Mouse (Mus musculus): ENCODE measurements at regions not wholly inside any gene's neighbourhood (a gene's known extent, or its start where the extent isn't known, plus 50 kb on each side); places are given as distances from the start of the nearest gene placed in this dataset.
"Not testable (repeated sequence)": the region's sequence is repeated elsewhere in the genome, so short reads cannot be mapped to it uniquely, and the experiment has no call there.

DNA sequence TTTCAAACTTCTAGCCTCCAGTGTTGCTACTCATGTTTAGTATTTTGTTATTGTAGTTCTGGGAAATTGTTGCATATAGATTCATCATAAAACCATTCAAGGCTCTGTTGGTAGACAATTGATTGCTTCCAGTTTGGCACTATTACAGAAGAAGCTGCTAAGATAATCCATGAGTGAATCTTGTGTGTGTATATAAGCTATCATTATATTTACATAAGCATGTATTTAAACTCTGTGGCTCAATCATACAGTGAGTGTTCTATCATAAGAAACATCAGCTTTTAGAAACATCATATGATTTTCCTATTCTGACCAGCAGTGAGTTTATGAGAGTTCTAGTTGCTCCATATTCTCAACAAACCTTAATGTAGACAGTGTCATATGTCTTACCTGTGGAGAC is 397.7 kb upstream of the Tbl1xr1 start:
- DNase-seq (ENCODE audit: low spot score) (no peak), ATAC-seq (ENCODE audit: low FRiP score, low TSS enrichment) (no peak)
- Histone ChIP-seq H3K36me3 (ENCODE audit: control insufficient read depth, insufficient read depth, low read length) (no peaks in the 10 kb centered on the region), H3K27me3 (ENCODE audit: control insufficient read depth, insufficient read depth, low read length) (no peaks in the 10 kb centered on the region), H3K4me1 (replicated peaks; ENCODE audit: control insufficient read depth, insufficient read depth) (no peaks in the 10 kb centered on the region), H3K27ac (replicated peaks) (no peak overlapping the region), H3K4me3 (ENCODE audit: low read depth, low read length) (no peak overlapping the region), H3K9ac (ENCODE audit: low read length) (no peak overlapping the region), H3K9me3 (ENCODE audit: control insufficient read depth, low read length) (no peaks in the 10 kb centered on the region), H3K4me2 (replicated peaks; ENCODE audit: low read depth) (no peak overlapping the region)
- TF ChIP-seq EP300 (optimal IDR thresholded peaks at IDR 0.05) (no peak), CTCF (IDR thresholded peaks at IDR 0.05; ENCODE audit: low read depth) (no peak)

DNA sequence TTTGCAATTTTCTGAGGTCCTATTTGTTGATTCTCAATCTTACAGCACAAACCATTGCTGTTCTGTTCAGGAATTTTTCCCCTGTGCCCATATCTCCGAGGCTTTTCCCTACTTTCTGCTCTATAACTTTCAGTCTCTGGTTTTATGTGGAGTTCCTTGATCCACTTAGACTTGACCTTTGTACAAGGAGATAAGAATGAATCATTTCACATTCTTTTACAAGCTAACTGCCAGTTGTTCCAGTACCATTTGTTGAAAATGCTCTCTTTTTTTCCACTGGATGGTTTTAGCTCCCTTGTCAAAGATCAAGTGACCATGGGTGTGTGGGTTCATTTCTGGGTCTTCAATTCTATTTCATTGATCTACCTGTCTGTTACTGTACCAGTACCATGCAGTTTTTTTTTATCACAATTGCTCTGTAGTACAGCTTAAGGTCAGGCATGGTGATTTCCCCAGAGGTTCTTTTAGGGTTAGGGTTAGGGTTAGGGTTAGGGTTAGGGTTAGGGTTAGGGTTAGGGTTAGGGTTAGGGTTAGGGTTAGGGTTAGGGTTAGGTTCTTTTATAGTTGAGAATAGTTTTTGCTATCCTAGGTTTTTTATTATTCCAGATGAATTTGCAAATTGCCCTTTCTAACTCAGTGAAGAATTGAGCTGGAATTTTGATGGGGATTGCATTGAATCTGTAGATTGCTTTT is 378.3 kb upstream of the Tbl1xr1 start:
- not testable (repeated sequence) for ATAC-seq (ENCODE audit: low FRiP score, low TSS enrichment); H3K4me3 ChIP-seq (ENCODE audit: low read depth, low read length); H3K4me2 ChIP-seq (replicated peaks; ENCODE audit: low read depth); H3K9ac ChIP-seq (ENCODE audit: low read length); H3K4me1 ChIP-seq (replicated peaks; ENCODE audit: control insufficient read depth, insufficient read depth); H3K27ac ChIP-seq (replicated peaks); DNase-seq (ENCODE audit: low spot score); H3K36me3 ChIP-seq (ENCODE audit: control insufficient read depth, insufficient read depth, low read length); H3K27me3 ChIP-seq (ENCODE audit: control insufficient read depth, insufficient read depth, low read length); H3K9me3 ChIP-seq (ENCODE audit: control insufficient read depth, low read length)
- 44% methylated on average over 1 of the region's 1 CpGs for WGBS

DNA sequence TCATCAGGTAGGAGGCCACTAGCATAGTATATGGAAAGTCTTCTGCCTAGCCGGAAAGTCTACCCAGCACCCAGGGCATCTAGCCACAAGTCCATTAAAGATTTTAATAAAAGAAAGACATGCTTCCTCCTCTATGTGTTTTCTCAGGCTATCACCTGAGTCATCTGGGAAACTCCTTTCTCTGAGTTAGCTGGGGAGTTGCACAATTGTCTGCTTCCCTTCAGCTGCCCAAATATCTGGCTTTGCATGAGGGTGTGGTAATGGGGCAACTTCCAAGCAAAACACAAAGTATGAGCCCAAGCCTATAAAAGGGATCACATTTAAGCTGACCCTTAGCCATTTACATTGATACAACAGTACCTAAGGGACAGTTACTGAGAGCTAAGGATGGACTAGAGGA is 376.9 kb upstream of the Tbl1xr1 start:
- WGBS = 58% methylated on average over 1 of the region's 1 CpGs
- no peaks in the 10 kb centered on the region for H3K4me1 ChIP-seq (replicated peaks; ENCODE audit: control insufficient read depth, insufficient read depth)
- no peak for ATAC-seq (ENCODE audit: low FRiP score, low TSS enrichment)

DNA sequence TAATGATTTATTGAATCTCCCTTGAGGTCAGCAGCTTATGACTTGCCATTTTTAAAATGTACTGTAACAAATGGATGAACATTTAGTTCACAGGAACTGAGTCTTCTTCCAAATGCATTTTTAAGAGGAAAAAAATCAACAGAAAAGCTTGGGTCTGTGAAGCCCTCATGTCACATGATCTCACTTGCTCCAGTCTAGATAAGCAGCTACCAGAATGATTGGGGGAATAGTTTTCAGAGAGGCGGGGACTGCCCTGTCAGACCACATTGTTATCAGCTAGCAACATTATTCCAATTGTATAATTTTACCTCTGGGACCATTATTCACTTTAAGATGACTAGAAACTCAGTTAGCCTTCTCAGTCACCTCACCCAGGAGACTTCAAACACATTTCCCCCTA is 376.1 kb upstream of the Tbl1xr1 start:
- no peak overlapping the region for H3K27ac ChIP-seq (replicated peaks)
- no peak for ATAC-seq (ENCODE audit: low FRiP score, low TSS enrichment)
- no peaks in the 10 kb centered on the region for H3K27me3 ChIP-seq (ENCODE audit: control insufficient read depth, insufficient read depth, low read length)
- no peak overlapping the region for H3K4me2 ChIP-seq (replicated peaks; ENCODE audit: low read depth)
- no peaks in the 10 kb centered on the region for H3K36me3 ChIP-seq (ENCODE audit: control insufficient read depth, insufficient read depth, low read length)
- no peaks in the 10 kb centered on the region for H3K9me3 ChIP-seq (ENCODE audit: control insufficient read depth, low read length)
- H3K4me1 ChIP-seq (replicated peaks; ENCODE audit: control insufficient read depth, insufficient read depth) = no peaks in the 10 kb centered on the region
- TF ChIP-seq EP300 (optimal IDR thresholded peaks at IDR 0.05) = no peak
- TF ChIP-seq CTCF (IDR thresholded peaks at IDR 0.05; ENCODE audit: low read depth) = no peak
- WGBS = 61% methylated on average over 1 of the region's 1 CpGs
- H3K4me3 ChIP-seq (ENCODE audit: low read depth, low read length) = no peak overlapping the region
- H3K9ac ChIP-seq (ENCODE audit: low read length) = no peak overlapping the region
- no peak for DNase-seq (ENCODE audit: low spot score)

More for the DNA sequence above, 376.9 kb upstream of the Tbl1xr1 start:
- Histone ChIP-seq H3K9ac (ENCODE audit: low read length) (no peak overlapping the region), H3K4me2 (replicated peaks; ENCODE audit: low read depth) (no peak overlapping the region), H3K9me3 (ENCODE audit: control insufficient read depth, low read length) (no peaks in the 10 kb centered on the region), H3K27me3 (ENCODE audit: control insufficient read depth, insufficient read depth, low read length) (no peaks in the 10 kb centered on the region), H3K27ac (replicated peaks) (no peak overlapping the region), H3K36me3 (ENCODE audit: control insufficient read depth, insufficient read depth, low read length) (no peaks in the 10 kb centered on the region), H3K4me3 (ENCODE audit: low read depth, low read length) (no peak overlapping the region)
- DNase-seq (ENCODE audit: low spot score) = no peak
- TF ChIP-seq CTCF (IDR thresholded peaks at IDR 0.05; ENCODE audit: low read depth) = no peak
- TF ChIP-seq EP300 (optimal IDR thresholded peaks at IDR 0.05) = no peak

DNA sequence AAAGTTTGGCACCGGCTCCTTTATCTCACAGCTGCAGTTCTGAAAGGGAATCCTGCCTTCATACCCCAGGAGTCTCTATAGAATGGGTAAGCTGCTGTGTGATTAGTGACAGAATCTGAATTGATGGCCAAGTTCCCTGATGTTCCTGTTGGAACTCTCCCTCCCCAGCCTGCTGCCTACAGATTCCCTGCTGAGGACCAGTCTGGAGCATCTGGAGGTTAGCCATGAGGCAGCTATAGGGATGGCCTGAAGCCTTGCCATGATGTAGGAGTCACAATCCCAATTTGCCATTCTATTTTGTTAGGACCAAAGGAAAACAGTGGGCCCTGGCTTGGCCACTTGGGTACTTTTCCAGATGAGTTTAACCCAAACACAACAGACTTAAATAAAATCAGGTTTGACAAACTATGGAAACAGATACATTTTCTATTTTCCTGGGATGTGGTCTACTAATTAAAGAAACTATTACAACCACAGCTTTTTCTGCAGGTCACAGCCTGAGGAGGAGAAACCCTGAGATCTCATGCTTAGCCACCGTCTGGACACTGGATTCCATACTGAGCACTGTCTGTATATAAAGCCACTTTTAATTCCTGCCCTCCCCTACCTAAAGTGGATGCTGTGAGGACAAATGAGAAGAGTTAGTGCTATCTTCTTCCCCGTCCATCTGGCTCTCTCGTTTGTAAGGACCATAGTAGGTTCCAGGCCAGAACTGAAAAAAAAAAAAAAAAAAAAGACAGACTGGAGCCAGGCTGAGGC is 349.5 kb upstream of the Tbl1xr1 start:
- no peaks in the 10 kb centered on the region for H3K27me3 ChIP-seq (ENCODE audit: control insufficient read depth, insufficient read depth, low read length)
- H3K36me3 ChIP-seq (ENCODE audit: control insufficient read depth, insufficient read depth, low read length) = no peaks in the 10 kb centered on the region
- H3K27ac ChIP-seq (replicated peaks) = no peak overlapping the region
- DNase-seq (ENCODE audit: low spot score) (no peak), ATAC-seq (ENCODE audit: low FRiP score, low TSS enrichment) (no peak)
- H3K4me3 ChIP-seq (ENCODE audit: low read depth, low read length) = no peak overlapping the region
- TF ChIP-seq EP300 (optimal IDR thresholded peaks at IDR 0.05) (no peak), CTCF (IDR thresholded peaks at IDR 0.05; ENCODE audit: low read depth) (no peak)
- no peaks in the 10 kb centered on the region for H3K9me3 ChIP-seq (ENCODE audit: control insufficient read depth, low read length)
- no peak overlapping the region for H3K4me2 ChIP-seq (replicated peaks; ENCODE audit: low read depth)
- WGBS = 78% methylated on average over 4 of the region's 4 CpGs
- no peaks in the 10 kb centered on the region for H3K4me1 ChIP-seq (replicated peaks; ENCODE audit: control insufficient read depth, insufficient read depth)
- no peak overlapping the region for H3K9ac ChIP-seq (ENCODE audit: low read length)

DNA sequence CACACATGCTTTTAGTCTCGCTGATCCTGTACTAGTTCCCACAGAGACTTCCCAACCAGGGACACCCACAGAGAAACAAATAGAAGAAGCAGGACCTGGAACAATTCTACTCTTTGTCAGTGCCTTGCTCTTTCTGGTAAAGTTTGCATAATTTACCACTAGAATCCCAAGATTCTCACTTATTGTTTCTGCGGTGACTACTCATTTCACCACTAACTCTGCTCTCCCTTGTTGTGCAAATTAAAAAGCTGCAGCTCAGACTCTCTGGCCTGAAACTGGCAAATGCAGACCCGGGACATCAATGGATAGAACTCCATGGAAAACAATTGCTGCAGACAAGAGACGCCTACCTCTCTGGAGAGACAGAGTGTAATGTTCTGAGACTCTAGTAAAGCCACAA is 348.4 kb upstream of the Tbl1xr1 start:
- ATAC-seq (ENCODE audit: low FRiP score, low TSS enrichment) (no peak), DNase-seq (ENCODE audit: low spot score) (no peak)
- no peak overlapping the region for H3K4me2 ChIP-seq (replicated peaks; ENCODE audit: low read depth)
- no peaks in the 10 kb centered on the region for H3K9me3 ChIP-seq (ENCODE audit: control insufficient read depth, low read length)
- no peak overlapping the region for H3K9ac ChIP-seq (ENCODE audit: low read length)
- H3K36me3 ChIP-seq (ENCODE audit: control insufficient read depth, insufficient read depth, low read length) = no peaks in the 10 kb centered on the region
- no peak for TF ChIP-seq EP300 (optimal IDR thresholded peaks at IDR 0.05)
- no peak for TF ChIP-seq CTCF (IDR thresholded peaks at IDR 0.05; ENCODE audit: low read depth)
- no peak overlapping the region for H3K27ac ChIP-seq (replicated peaks)
- no peak overlapping the region for H3K4me3 ChIP-seq (ENCODE audit: low read depth, low read length)
- WGBS = 83% methylated on average over 4 of the region's 4 CpGs
- H3K4me1 ChIP-seq (replicated peaks; ENCODE audit: control insufficient read depth, insufficient read depth) = no peaks in the 10 kb centered on the region
- no peaks in the 10 kb centered on the region for H3K27me3 ChIP-seq (ENCODE audit: control insufficient read depth, insufficient read depth, low read length)
